Mouse (Mus musculus): ENCODE measurements around the gene Nfu1. TPM values are rescaled to one million over a fixed set of nuclear protein-coding genes. Genes with fewer than 3 reads are reported as not detected.

Gene Nfu1
- polyA plus RNA-seq, 1 experiment from 2014 or later: 127 TPM

Other genes with a start within 250 kb of the Nfu1 start
- 5.5 and 5.9 TPM in 2 replicates for gene Anxa4, start 215.7 kb upstream of the Nfu1 start, polyA plus RNA-seq (2015; fragmentation: Nextera tagmentation; extraction: Ambion mirVana)
- gene Aak1, start 159.7 kb upstream of the Nfu1 start, polyA plus RNA-seq (2015; fragmentation: Nextera tagmentation; extraction: Ambion mirVana): 44.0 and 51.8 TPM in 2 replicates
- gene Gfpt1, start 33.6 kb downstream of the Nfu1 start, polyA plus RNA-seq (2015; fragmentation: Nextera tagmentation; extraction: Ambion mirVana): 25.0 and 27.7 TPM in 2 replicates
- gene D6Ertd527e, start 95.5 kb downstream of the Nfu1 start, polyA plus RNA-seq (2015; fragmentation: Nextera tagmentation; extraction: Ambion mirVana): 0.15 TPM in 1 of 2 replicates, not detected in the other

All from midbrain, embryonic 15.5 days (tissue).